Mouse (Mus musculus): ENCODE results near the gene Lamp5.

Lamp5 gene

DNA sequence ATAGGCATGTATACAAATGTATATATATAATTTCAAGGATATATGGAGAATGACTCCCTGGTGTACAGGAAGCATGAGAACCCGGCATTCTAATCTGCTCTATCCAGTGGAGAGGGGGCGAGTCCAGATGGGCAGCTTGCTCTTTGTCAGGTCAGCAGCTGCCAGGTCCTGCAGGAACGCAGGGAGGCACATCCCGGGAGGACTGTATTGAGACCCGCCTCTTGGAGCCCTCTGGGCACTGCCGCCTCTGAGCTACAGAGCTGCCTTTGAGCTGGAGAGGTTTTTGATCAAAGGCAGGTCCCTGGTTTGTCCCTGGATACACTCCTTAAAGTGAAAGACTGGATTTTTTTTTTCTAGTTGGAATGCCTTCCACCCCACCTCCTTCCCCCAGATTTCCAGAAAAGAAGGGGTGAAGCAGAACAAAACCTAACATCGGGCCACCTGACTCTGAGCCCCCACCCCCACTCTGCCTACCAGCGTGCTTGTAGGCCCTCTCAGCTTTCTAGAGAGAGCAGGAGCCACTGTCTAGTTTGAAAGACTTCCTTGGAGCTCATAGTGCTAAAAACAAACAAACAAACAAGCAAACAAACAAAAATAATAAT lies at the start of gene Lamp5:
Lamp5 (plus strand) TSS at position 552 of the 602 bp plus-strand sequence.
- in situ Hi-C loops (cut with MboI, MseI) = no loop called here

DNA sequence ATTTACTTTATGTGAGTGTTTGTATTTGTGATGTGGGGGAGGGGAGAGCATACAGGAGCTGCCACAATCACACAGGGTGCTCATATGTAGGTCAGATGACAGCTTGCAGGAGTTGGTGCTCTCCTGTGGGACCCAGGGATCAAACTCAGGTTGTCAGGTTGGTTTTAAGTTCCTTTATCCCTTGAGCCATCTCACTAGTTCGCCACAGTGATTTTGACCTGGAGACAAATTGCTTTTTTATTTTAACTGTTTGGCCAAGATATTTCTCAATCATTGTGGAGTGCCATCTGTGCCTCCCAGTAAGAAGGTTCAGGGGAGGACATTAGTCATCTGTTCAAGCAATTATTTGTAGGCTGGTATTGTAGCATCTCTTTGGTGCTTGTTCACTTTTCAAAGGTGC lies 48.2 kb upstream of the Lamp5 start:
- in situ Hi-C loops (cut with MboI, MseI) = no loop called here

DNA sequence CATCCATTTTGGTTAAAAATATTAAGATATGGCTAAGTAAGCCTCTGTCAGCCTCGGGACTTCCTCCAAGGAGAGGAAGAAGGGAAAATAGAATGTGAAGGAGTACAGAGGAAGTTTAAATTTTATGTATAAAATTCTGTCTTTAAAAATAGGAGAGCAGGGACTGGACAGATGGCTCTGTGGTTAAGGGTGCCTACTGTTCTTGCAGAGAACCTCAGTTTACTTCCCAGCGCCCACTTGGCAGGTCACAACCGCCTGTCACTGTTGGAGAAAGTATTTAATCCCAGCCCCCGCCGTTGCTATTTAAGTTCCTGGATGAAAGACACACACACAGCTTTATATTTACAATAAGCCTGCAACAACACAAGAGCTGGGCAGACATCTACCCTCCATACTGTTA lies 45.8 kb upstream of the Lamp5 start:
- in situ Hi-C loops (cut with MboI, MseI) = no loop called here

DNA sequence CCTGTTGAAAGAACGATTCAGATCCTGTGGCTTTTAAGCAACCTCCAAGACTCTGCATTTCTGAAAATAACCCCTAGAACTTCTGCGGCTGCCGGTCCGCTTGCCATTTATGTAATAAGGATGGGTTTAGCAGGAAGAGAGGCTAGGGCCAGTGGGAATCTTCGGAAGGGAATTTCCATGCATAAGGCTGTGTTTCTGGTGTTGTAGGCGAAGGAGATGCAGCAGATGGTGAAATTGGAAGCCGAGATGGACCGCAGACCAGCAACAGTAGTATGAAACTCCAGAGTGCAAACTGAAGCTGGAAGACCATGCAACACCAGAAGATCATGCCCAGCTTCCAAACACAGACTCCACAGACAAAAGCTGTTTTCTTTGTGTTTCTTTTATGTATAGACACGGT lies 39.3 kb upstream of the Lamp5 start:
- in situ Hi-C loops (cut with MboI, MseI) = no loop called here

DNA sequence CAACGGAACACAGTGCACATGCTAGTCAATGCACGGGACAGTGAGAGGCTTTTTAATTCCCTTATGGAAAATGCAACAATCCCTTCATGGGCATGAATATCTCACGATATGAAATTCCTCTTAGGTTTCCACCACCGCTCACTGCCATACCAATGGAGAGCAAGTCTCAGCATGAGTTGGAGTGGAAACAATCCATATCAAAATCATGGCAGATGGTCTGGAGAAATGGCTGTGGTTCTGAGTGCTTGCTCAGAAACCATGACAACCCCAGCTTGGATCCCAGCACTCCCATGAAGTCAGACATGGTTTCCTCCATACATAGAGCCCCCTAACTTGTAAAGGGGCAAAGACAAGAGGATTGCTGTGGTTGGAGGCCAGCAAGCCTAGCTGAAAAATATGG lies 3.6 kb upstream of the Lamp5 start:
- in situ Hi-C loops (cut with MboI, MseI) = no loop called here

DNA sequence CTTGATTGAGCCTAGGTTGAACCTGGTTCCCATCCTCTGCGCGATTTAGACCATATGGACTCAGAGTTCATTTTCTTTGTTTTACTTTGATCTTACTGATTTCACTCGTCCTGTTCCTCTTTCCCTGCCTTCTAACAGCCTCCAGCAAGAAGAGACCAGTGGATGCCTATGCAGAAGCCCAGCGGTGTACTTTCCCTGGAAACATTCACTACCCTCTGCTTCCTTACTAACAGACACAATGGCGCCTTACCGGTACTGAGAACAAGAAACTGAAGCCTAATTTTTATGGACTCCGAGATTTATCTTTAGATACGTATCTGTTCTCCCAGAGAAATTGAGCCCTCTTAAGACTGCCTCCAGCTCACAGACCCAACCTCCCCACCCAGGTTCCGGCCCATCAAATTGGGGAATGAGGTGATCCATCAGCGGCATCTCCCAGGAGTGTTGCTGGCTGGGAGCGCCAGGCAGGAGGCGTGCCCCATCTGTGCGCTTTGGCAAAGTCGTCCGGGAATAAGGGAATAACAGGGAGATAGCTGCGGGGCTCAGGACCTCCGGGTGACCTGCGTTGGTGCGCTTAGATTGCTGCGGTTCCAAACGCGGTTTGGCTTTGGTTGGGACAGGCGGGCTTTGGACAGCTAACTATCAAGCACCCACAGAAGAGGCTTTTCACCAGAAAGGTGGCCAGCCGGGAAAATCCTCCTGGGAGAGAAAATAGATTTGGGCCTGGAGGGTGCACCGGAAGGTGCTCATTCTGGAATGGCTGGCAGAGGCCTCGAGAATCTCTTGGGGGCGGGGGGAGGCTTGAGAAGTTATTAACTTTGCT lies 1.0 kb upstream of the Lamp5 start:
- in situ Hi-C loops (cut with MboI, MseI) = no loop called here

DNA sequence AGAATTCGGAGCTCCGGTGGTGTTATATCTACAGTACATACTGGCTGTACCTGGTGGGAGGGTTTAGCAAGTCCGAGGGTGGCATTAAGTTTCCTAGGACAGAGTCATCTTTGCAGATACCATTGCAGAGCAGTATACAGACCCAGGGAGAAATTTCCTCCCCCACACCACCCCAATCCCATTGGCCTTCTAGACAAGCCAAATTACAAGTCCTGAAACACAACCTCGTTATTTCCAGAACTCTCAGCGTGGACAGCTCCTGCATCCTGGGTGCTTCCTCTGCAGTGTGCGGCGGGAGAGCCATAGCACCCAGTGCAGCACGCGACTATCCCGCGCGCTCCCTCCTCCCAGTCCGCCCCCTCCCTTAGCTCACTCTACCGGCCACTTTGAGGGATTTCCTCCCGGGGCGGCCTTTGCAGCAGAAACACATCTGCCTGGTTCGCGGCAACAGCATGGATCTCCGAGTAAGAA lies 5.9 kb downstream of the Lamp5 start:
- in situ Hi-C loops (cut with MboI, MseI) = no loop called here

DNA sequence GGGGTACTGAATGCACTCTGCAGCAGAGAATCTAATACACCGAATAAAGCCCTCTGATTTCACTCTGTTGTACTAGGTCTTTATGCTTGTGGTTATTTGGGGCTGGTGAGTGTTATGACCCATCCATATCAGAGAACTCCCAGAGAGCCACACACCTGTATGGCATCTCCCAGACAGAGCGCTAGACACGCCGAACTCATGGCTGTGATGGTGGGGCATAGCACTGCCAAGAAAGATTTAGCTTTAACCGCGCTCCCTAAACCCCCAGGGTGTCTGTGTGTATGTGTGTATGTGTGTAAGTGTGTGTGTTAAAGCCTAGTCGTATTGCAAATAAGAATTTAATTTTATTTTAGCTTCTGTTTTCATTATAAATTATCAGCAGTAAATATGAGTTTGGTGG lies 6.4 kb downstream of the Lamp5 start:
- in situ Hi-C loops (cut with MboI, MseI) = no loop called here

DNA sequence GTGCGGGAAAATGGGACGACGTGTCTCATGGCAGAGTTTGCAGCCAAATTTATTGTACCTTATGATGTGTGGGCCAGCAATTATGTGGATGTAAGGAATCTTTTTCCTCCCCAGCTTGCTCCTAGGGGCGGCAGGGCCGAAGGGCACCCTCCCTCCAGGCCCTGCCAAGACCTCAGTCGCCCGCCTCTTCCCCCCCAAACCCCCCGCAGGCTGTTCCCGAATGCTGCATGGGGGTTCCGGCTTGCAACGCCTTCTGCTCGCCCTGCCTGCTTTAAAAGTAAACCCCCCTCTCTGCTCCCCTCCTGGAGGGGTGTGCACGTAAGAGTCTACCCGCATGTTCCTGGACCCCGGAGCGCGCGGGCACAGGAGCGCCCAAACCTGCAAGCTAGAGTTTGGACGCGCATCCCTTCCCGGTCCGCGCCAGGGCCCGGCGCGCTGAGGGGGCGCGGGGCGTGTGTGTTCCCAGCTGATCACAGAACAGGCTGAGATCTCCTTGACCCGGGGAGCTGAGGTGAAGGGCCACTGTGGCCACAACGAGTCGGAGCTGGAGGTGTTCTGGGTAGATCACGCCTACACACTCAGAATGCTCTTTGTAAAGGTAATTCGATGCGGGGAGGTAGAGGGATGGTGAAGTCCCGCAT lies 7.1 kb downstream of the Lamp5 start:
- in situ Hi-C loops (cut with MboI, MseI) = no loop called here

DNA sequence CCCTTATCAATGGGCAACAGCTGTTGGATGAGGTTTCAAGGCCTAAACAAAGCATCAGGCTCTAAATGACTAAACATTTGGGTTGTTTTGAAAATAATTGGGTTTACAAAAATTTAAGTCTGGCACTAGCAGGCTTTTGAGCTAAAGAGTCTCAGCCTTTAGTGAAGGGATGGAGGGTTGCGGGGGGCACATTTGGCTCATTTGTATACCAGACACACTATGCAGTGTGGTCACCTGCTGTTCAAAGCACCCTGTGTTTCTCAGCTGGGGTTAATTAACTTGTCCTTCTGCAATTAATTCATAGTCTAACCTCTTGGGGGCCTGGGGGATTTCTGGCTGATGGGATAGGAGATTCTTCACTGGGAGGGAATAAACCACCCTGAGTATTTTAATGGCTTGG lies 12.3 kb downstream of the Lamp5 start:
- in situ Hi-C loops (cut with MboI, MseI) = no loop called here

DNA sequence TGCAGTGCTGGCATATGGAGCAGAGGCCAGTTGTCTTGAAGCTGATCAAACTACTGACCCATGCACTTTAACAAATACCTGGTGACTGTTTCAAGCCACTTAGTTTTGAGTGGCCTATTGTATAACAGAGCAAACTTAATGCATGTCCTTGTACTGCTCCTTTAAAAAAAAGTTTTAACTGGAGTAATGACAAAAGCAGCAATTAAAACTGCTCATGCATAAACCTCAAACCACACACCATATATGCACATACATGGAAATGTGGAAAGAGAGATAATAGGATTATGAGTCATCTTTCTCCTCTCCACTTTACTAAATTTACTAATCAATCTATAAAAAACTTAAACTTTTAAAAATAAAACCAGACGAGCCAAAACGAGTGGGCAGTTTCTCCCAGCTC lies 43.9 kb downstream of the Lamp5 start:
- in situ Hi-C loops (cut with MboI, MseI) = no loop called here

DNA sequence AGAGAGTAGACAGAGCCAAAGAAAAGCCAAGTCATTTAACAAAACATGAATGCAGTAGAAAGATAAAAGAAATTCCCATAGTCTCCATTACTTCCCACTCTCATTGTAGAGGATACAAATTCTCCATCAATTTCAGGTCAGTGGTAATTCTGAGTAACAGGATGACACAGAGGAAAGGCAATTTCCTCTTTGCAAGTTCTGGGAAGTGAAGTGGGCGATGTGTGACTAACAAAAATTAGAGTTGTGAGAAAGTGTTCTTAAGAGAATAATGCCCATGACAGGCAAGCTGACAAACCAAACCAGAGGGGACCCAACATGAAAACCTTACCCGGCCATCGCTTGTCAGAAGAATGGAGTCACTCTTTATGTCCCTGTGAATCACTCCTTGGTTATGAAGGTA lies 45.1 kb downstream of the Lamp5 start:
- in situ Hi-C loops (cut with MboI, MseI) = no loop called here

DNA sequence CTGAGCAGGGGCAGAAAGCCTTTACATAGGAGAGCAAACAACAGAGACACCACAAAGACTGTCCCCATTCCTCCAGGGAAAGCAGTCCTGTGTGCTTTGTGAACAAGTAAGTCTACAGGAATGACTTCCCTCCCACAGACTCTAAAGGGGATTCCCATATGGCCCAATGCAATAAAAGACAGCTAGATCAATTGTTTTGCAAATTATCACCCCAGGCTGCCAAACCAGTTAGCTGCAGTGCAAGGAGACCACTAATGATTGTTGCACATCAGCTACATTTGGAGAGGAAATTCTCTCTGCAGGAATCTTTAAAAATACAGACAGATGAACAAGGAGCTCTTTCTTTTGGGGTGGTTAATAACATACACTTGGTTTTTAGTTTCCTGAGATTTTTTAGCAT lies 55.6 kb downstream of the Lamp5 start:
- in situ Hi-C loops (cut with MboI, MseI) = no loop called here

DNA sequence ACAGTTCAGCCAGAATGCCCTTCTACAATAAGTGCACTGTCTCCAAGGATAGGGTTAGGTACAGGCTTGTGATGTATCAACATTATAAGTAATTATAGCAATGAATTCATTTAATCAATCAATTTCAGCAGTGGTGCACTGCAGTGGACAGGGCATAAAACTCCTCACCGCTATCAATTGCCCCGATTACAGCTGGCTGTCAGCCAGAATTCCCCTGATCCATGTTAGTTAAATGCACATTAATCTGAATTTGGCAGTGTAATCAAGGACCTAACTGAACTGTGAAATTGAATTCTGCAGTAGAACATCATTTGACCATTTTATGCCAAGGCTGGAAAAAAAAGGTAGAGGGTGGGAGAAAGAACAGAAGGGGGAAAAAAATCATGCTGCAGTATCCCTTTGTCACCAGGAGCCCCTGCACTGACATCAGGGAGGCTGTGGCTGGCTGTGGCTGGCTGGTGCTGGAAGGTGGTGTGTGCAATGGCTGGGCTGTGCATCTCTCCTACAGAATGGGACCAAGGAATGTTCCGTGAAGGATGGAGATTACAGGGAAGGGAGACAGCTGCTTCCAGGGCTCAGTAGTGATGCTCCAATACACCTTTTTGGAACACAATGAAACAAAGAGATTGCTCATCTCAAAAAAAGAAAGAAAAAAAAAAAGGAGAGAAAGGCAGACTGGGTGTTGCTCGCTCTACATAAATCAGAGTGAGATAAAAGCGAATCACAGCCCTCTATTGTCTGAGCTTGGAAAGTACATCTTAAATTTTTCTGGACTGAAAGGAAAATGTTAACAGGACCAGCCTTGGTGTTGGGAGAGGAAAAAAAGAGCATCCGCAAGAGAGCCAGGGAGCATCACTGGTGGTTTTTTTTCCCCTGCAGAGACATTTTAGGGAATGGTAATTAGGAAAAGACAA lies 56.3 kb downstream of the Lamp5 start:
- in situ Hi-C loops (cut with MboI, MseI) = no loop called here

DNA sequence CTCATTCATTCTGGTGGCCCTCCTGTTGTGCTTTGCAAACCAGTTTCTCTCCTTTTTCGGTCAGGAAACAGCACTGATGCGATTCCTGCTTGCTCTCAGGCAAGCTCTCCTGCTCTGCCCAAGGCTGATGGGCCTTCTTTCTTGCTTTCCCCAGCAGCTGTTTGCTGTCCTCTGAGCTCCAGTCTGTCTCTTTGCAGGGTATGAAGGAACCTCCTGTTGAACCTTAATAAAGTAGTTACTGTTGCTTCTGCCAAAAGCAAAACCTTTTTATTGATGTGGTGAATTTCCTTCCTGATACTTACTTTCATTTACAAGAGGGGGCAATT lies 57.0 kb downstream of the Lamp5 start:
- in situ Hi-C loops (cut with MboI, MseI) = no loop called here

DNA sequence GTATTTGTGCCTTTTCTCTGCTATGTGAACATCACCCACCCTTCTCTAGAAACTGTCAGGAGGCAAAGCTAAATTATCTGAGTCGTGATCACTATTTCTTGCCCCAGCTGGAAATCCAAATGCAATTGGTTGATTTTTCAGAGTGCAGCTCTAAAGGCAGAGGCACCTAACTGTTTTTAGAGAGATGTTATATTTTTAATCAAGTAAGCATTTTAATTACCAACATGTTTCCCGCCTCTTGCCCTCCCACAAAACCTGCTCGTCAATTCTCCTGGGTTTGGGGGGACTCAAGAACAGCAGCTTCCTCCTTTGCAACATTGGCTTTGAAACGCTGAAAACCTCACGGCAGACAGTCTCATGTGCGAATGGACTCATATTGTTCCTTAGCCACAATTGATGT lies 61.3 kb downstream of the Lamp5 start:
- in situ Hi-C loops (cut with MboI, MseI) = no loop called here

DNA sequence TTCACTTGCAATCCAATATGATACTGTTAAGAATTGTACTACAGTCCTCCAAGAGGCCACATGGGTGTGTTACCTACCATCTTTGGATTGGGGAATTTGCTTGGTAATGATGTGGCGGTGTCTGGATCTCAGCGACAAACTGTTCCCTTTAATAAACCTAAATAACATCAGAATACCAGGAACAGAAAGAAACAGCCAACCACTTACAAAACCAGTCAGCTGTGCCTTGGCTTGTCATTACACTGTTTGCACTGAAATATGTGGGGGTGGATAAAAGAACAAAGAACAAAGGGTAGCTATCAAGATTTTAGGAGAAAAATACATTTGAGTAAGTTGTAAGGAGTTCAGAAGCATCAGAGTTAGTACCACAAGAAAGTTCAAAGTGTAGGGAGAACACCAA lies 66.0 kb downstream of the Lamp5 start:
- in situ Hi-C loops (cut with MboI, MseI) = no loop called here
